Mouse (Mus musculus) liver, postnatal 0 days (tissue): ENCODE measurements around the gene Col12a1.

Experiments
- CTCF ChIP-seq: sonication (generic); IDR thresholded peaks from 2 replicates; pipeline ENCODE4 v1.5.1; 2016; ENCODE audit warnings: antibody characterized with exemption, low read depth
- EP300 ChIP-seq: IDR thresholded peaks from 2 replicates; pipeline ENCODE4 v1.6.1; 2016; ENCODE audit warnings: antibody characterized with exemption, low read depth, mild to moderate bottlenecking

DNA sequence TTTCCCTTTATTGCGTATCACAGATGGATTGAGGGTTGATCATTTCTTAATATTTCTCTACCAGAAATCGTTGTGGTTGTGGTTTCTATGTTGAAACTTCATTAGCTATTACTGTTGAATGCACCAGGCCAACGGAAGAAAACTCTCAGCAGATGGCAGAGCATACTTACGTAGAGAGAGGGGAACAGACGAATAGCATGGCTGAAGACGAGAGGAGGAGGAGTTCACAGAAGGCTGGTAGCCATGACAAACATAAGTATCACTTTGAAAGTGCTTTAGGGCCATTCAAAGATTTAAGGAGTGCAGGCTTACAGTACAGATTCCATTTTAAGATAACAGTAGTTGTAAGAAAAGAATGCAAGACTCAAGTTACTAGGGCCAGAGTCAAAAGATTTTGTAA lies 43.9 kb upstream of the Col12a1 start:
- TF ChIP-seq CTCF (no peak), EP300 (no peak)
